10 mouse cellular contexts compared by ENCODE assay signal in genomic region chr3:9402345-9402744, GRCm38 (mm10).
DNase-seq lines count a peak whose midpoint lies in the region; ATAC-seq lines count a peak whose summit lies in the region.
"Had no signal": no experiment of that assay in that cellular context is flagged by ENCODE, and none has a peak within 500 bp of the region (broad histone marks: within the 10 kb centered on the region; RNA-seq: fewer than 3 reads in every experiment).

No protein-coding gene starts in this region.

- no peak overlapping the region for H3K4me3 ChIP-seq in heart, embryonic 16.5 days (ENCODE audit: low read length)
- H3K4me3 ChIP-seq in limb, embryonic 15.5 days, result no peak overlapping the region
- H3K4me3 ChIP-seq: embryonic facial prominence, embryonic 15.5 days; forebrain, embryonic 13.5 days; hindbrain, embryonic 15.5 days had no signal

- peak overlapping the region; percentile 47 for H3K27ac ChIP-seq in heart, embryonic 16.5 days (ENCODE audit: low read length)
- H3K27ac ChIP-seq in limb, embryonic 15.5 days, result peak overlapping the region; percentile 80
- H3K27ac ChIP-seq: forebrain, embryonic 13.5 days; hindbrain, embryonic 15.5 days had no signal

- no peak for DNase-seq in heart, postnatal 14 days
- peak; percentile 34 for DNase-seq in thymus, postnatal 0 days (ENCODE audit: low spot score)
- no peak for DNase-seq in thymus, adult 18-20 months
- DNase-seq in kidney, adult 9 months, result no peak

- WGBS in heart, embryonic 16.5 days, result 75% methylated on average over 5 of the region's 5 CpGs
- WGBS in limb, embryonic 15.5 days, result 50% methylated on average over 5 of the region's 5 CpGs

- no peaks in the 10 kb centered on the region for H3K9me3 ChIP-seq in heart, embryonic 16.5 days (replicated peaks; ENCODE audit: control insufficient read depth, low read length)
- no peaks in the 10 kb centered on the region for H3K9me3 ChIP-seq in limb, embryonic 15.5 days
- H3K9me3 ChIP-seq: embryonic facial prominence, embryonic 15.5 days; forebrain, embryonic 13.5 days; hindbrain, embryonic 15.5 days had no signal

- peaks cover 51% of the 10 kb centered on the region for H3K4me1 ChIP-seq in heart, embryonic 16.5 days (ENCODE audit: control insufficient read depth, insufficient read depth, low read length)
- H3K4me1 ChIP-seq in limb, embryonic 15.5 days, result peaks cover 57% of the 10 kb centered on the region

- no peaks in the 10 kb centered on the region for H3K27me3 ChIP-seq in heart, embryonic 16.5 days (ENCODE audit: control insufficient read depth, insufficient read depth, low read length)
- no peaks in the 10 kb centered on the region for H3K27me3 ChIP-seq in limb, embryonic 15.5 days
- H3K27me3 ChIP-seq: embryonic facial prominence, embryonic 15.5 days; forebrain, embryonic 13.5 days; hindbrain, embryonic 15.5 days had no signal

- intact Hi-C loops in heart, postnatal 14 days (cut with DNase I), result loop anchor here (5.0 kb wide), 3 partner anchors 145 to 545 kb away; no protein-coding TSS in a partner anchor

- H3K36me3 ChIP-seq in heart, embryonic 16.5 days (ENCODE audit: control insufficient read depth, insufficient read depth), result no peaks in the 10 kb centered on the region
- H3K36me3 ChIP-seq in limb, embryonic 15.5 days, result no peaks in the 10 kb centered on the region
- H3K36me3 ChIP-seq: embryonic facial prominence, embryonic 15.5 days; hindbrain, embryonic 15.5 days had no signal

- H3K9ac ChIP-seq in heart, embryonic 16.5 days (ENCODE audit: low read length), result no peak overlapping the region
- H3K9ac ChIP-seq in limb, embryonic 15.5 days, result no peak overlapping the region
- H3K9ac ChIP-seq: embryonic facial prominence, embryonic 15.5 days; forebrain, embryonic 13.5 days; hindbrain, embryonic 15.5 days had no signal

- ATAC-seq in heart, embryonic 16.5 days (replicated peaks; ENCODE audit: extremely low read depth, insufficient read depth, low FRiP score), result no peak
- no peak for ATAC-seq in limb, embryonic 15.5 days (ENCODE audit: insufficient number of reproducible peaks, low FRiP score, low TSS enrichment, low read depth)
- ATAC-seq in frontal cortex, adult (ENCODE audit: low TSS enrichment), result no peak

- H3K4me2 ChIP-seq in heart, embryonic 16.5 days (ENCODE audit: low read depth, low read length), result no peak overlapping the region; the same call in 1 of the 2 replicates
- H3K4me2 ChIP-seq in limb, embryonic 15.5 days, result no peak overlapping the region
- H3K4me2 ChIP-seq: forebrain, embryonic 13.5 days; hindbrain, embryonic 15.5 days had no signal
